In the genomic region with DNA sequence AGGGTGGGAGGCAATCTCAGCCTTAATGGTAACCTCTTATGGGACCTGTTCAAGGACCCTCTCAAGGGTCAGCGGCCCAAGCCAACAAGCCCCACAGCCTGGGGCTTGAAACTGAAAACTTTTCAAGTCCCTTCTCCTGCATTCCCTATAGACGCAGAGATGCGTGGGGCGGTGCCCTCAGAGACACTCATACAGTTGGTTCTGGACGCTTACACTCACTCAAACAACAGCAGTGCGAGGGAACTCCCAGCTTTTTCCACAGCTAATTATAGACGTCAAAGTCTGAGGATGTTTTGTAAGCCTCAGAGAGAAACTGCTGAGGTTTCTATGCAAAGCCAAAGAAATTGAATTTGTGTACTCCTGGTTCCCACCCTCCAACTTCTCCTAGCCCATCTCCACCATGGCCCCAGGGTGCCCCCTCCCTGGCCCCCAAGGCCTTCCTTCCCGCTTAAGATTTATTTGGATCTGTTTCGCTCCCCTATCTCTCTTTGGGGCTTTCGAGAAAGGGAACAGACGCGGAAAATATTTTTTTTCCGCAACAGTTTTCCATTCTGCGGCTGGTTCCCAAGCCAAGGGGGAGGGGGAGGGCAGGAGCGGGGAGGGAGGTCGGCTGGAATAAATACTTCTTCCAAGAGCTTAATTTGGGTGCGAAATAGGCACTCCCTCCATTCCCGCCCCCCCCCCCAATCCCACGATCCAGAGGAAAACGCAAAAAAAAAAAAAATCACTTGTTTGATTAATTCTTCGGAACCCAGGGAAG, we compare ENCODE assay signal across 7 mouse cellular contexts. TPM values are rescaled to one million over a fixed set of nuclear protein-coding genes. Genes with fewer than 3 reads are reported as not detected.
DNase-seq lines count a peak whose midpoint lies in the region; ATAC-seq and TF ChIP-seq lines count a peak whose summit lies in the region.

No protein-coding gene starts in this region.

- no peak overlapping the region for H3K27ac ChIP-seq in ES-Bruce4 (ENCODE audit: insufficient read depth, low read length)

- H3K36me3 ChIP-seq in ES-Bruce4 (ENCODE audit: control insufficient read depth, insufficient read depth, low read length, poor library complexity, severe bottlenecking): no peaks in the 10 kb centered on the region

- TF ChIP-seq EP300 in ES-Bruce4 (IDR thresholded peaks at IDR 0.05; ENCODE audit: insufficient read depth, low read depth, low read length): no peak

- no peaks in the 10 kb centered on the region for H3K27me3 ChIP-seq in ES-Bruce4 (ENCODE audit: control insufficient read depth, insufficient read depth, low read length, poor library complexity, severe bottlenecking)

- DNase-seq in heart, adult 8-10 months (ENCODE audit: low spot score): peak; percentile 38
- DNase-seq in kidney, adult 9 months: peak; percentile 22
- DNase-seq in lung, postnatal 14 days: peak; percentile 19
- no peak for DNase-seq in yolk sac, embryonic 10.5 days (ENCODE audit: low spot score)
- no peak for DNase-seq in adrenal gland, adult 8-10 months

- peak overlapping the region; percentile 39; the same call in 1 of the 2 replicates for H3K9ac ChIP-seq in ES-Bruce4 (ENCODE audit: low read depth, poor library complexity, severe bottlenecking)

- ATAC-seq in activated CD4-positive, CD25-positive, alpha-beta regulatory T cell, adult 4 months: peak; percentile 27

- H3K4me3 ChIP-seq in ES-Bruce4 (ENCODE audit: low read depth, low read length): no peak overlapping the region

- no peak for TF ChIP-seq CTCF in ES-Bruce4 (IDR thresholded peaks at IDR 0.05; ENCODE audit: low read depth, low read length)

- no peaks in the 10 kb centered on the region for H3K9me3 ChIP-seq in ES-Bruce4 (replicated peaks; ENCODE audit: control insufficient read depth, insufficient read depth, low read length, poor library complexity, severe bottlenecking)

- TF ChIP-seq POLR2A in ES-Bruce4 (IDR thresholded peaks at IDR 0.05; ENCODE audit: insufficient read depth, low read length): no peak

- H3K4me1 ChIP-seq in ES-Bruce4 (ENCODE audit: control insufficient read depth, insufficient read depth, low read length): peaks cover 5% of the 10 kb centered on the region

RNA-seq across cellular contexts. Expression of a gene that starts 1.0 kb away (rescaled TPM):
- polyA plus RNA-seq in ES-Bruce4 (2011; ENCODE audit: insufficient read depth, insufficient read length, low read depth, missing spikeins): 16.1 and 19.4 TPM in 2 replicates
- polyA plus RNA-seq in activated CD4-positive, CD25-positive, alpha-beta regulatory T cell, adult 4 months (2017; shearing (Covaris generic)): 10 to 100 TPM; 17.8 to 19.0 TPM
- 10 to 100 TPM; 15.9 to 20.8 (median 18.8) TPM for total RNA-seq in heart, adult 8-10 months (2022)
- total RNA-seq in adrenal gland, adult 8-10 months (2022): 10 to 100 TPM; 32.1 to 71.7 (median 45.6) TPM

Comparison
In these comparisons a context has a peak if more than half of its experiments do, and no peak if none do; other contexts are left out.
1. DNase-seq: peak in heart, adult 8-10 months (single experiment), kidney, adult 9 months (single experiment) and lung, postnatal 14 days (single experiment); none in yolk sac, embryonic 10.5 days (single experiment) and adrenal gland, adult 8-10 months (single experiment).